Comparison of ENCODE assay signal across 10 mouse cellular contexts in the genomic region with DNA sequence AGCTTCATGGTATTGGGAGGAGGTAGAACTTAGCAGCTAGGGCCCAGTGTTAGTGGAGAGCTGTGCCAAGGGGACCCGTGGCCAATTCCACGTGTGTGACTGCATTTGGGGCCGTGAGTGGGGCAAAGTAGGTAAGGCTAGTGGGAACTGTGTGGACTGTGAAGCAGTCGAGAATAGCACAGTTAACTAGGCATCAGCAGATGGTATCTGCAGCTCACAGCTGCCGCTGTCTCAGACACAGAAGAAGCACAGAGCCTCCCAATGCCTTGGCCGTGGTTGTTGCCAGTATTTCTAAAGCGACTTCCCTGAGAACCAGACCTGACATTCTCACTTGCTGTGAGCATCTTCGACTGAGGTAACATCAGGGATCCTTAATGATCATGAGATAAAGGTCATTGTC.
DNase-seq lines count a peak whose midpoint lies in the region.
"Had no signal": no experiment of that assay in that cellular context is flagged by ENCODE, and none has a peak within 500 bp of the region (broad histone marks: within the 10 kb centered on the region; RNA-seq: fewer than 3 reads in every experiment).

No protein-coding gene starts in this region.

- peak; percentile 85 for DNase-seq in right cerebral cortex, adult 18-20 months
- DNase-seq in right cerebral cortex, postnatal 4 days: no peak
- DNase-seq in layer of hippocampus, adult 18-20 months (ENCODE audit: low spot score in 2 of 2): peak; percentile 69 to 87
- peak; percentile 42 to 68 for DNase-seq in left cerebral cortex, postnatal 10 days (ENCODE audit: extremely low spot score in 1 of 2, low spot score in 2 of 2)
- no peak for DNase-seq in thymus, postnatal 36 days
- DNase-seq in adrenal gland, adult 18-20 months (ENCODE audit: low spot score in 2 of 2): no peak
- no peak for DNase-seq in heart, adult 18-20 months
- DNase-seq: adrenal gland, postnatal 25 days; cerebellum, adult 18-20 months; liver had no signal

- intact Hi-C loops in left cerebral cortex, postnatal 10 days (cut with DNase I): no loop called here

Comparison
In these comparisons a context has a peak if more than half of its experiments do, and no peak if none do; other contexts are left out.
1. DNase-seq: peak in right cerebral cortex, adult 18-20 months (single experiment), layer of hippocampus, adult 18-20 months (2 of 2) and left cerebral cortex, postnatal 10 days (2 of 2); none in right cerebral cortex, postnatal 4 days (single experiment), thymus, postnatal 36 days (0 of 2), adrenal gland, adult 18-20 months (0 of 2) and heart, adult 18-20 months (0 of 2).